Mouse (Mus musculus) liver, postnatal 0 days (tissue): Measurements from ENCODE around the gene Tspo2. TPM values are rescaled to one million over a fixed set of nuclear protein-coding genes. Genes with fewer than 3 reads are reported as not detected.

Experiments
- ATAC-seq: fragments of 200-750 bp; cut with Nextera tagmentation; 2 replicates; pipeline ENCODE4 v1.8.0; 2017; ENCODE audit warnings: mild to moderate bottlenecking, moderate library complexity
- DNase-seq: peaks from one replicate; pipeline ENCODE4 v3.0.0-alpha.2; 2016
- H3K27ac ChIP-seq: fragments of 300-500 bp; sonication (generic); 2 replicates; pipeline ENCODE4 v1.5.1; 2014; ENCODE audit warnings: antibody characterized with exemption, moderate library complexity, mild to moderate bottlenecking, low read depth
- H3K27me3 ChIP-seq: fragments of 300-500 bp; sonication (generic); 2 replicates; pipeline ENCODE4 v1.6.1; 2014; ENCODE audit warnings: low read length, control low read depth, mixed read lengths; ENCODE audit not compliant: insufficient read depth
- H3K36me3 ChIP-seq: fragments of 300-500 bp; sonication (generic); replicated peaks from 2 replicates; pipeline ENCODE4 v1.6.1; 2014; ENCODE audit warnings: mild to moderate bottlenecking, control low read depth, low read length, moderate library complexity, mixed read lengths; ENCODE audit not compliant: insufficient read depth
- H3K4me1 ChIP-seq: fragments of 300-500 bp; sonication (generic); 2 replicates; pipeline ENCODE4 v1.6.1; 2014; ENCODE audit warnings: antibody characterized with exemption, mild to moderate bottlenecking, control low read depth; ENCODE audit not compliant: insufficient read depth
- H3K4me2 ChIP-seq: fragments of 300-500 bp; sonication (generic); 2 replicates; pipeline ENCODE4 v1.6.1; 2014; ENCODE audit warnings: low read depth, mild to moderate bottlenecking, low read length, moderate library complexity, mixed read lengths
- H3K4me3 ChIP-seq: fragments of 300-500 bp; sonication (generic); 2 replicates; pipeline ENCODE4 v1.5.1; 2014; ENCODE audit warnings: low read depth, low read length
- H3K9ac ChIP-seq: fragments of 300-500 bp; sonication (generic); replicated peaks from 2 replicates; pipeline ENCODE4 v1.6.1; 2014; ENCODE audit warnings: mild to moderate bottlenecking, moderate library complexity
- H3K9me3 ChIP-seq: fragments of 300-500 bp; sonication (generic); 2 replicates; pipeline ENCODE4 v1.6.1; 2016; ENCODE audit warnings: mild to moderate bottlenecking, control low read depth, low read length, mixed read lengths
- CTCF ChIP-seq: sonication (generic); IDR thresholded peaks from 2 replicates; pipeline ENCODE4 v1.5.1; 2016; ENCODE audit warnings: antibody characterized with exemption, low read depth
- EP300 ChIP-seq: IDR thresholded peaks from 2 replicates; pipeline ENCODE4 v1.6.1; 2016; ENCODE audit warnings: antibody characterized with exemption, low read depth, mild to moderate bottlenecking
- WGBS: fragments of 180-500 bp; shearing (Covaris S2); extraction: QIAGEN DNeasy Blood & Tissue Kit; methylation state at CpG from one replicate; pipeline ENCODE4 v1.1.7; 2014; ENCODE audit not compliant: insufficient replicate concordance; 5-methylcytosine and 5-hydroxymethylcytosine counted together
- polyA plus RNA-seq: library from polyadenylated mRNA; unstranded; fragments of >200 nt; fragmentation: Nextera tagmentation; extraction: Ambion mirVana; gene quantifications from 2 replicates; pipeline ENCODE4 v1.2.1, GENCODE M21; 2015

Gene Tspo2
- polyA plus RNA-seq, 1 experiment from 2014 or later, result 61.1 TPM

DNA sequence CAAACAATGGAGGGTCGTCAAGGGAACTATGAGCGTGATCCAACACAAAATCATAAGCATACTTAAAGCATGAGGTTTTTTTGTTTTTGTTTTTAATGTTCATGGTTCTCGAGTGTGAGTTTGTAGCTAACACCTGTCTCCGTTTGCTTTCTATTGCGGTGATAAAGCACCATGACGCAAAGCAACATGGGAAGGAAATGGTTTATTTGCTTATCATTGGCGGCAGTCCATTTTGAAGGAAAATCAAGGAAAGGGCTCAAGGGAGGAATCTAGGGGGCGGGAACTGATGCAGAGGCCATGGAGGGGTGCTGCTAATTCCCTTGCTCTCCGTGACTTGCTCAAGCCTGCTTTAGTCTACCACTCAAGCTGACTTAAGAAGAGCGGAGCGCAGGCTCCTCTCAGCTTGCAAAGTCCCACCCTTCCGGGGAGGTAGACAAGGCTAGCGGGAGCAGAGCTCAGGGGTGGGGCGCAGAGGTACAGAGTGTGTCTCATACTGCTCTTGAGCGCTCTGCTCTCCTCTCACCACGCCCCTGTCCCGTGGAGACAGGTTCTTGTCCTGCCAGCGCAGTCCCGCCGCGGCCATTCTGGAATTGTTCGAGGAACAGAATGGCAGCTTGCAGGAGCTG lies 15.6 kb upstream of the Tspo2 start:
- peaks cover 10% of the 10 kb centered on the region for H3K4me1 ChIP-seq
- TF ChIP-seq EP300 (no peak), CTCF (no peak)
- no peak overlapping the region for H3K27ac ChIP-seq
- peak; percentile 85 for ATAC-seq
- H3K9ac ChIP-seq, result peak overlapping the region; percentile 26
- H3K4me3 ChIP-seq, result peak overlapping the region; percentile 6
- H3K4me2 ChIP-seq, result peak overlapping the region; percentile 63
- WGBS, result 25% methylated on average over 22 of the region's 22 CpGs
- no peaks in the 10 kb centered on the region for H3K27me3 ChIP-seq
- DNase-seq, result peak; percentile 45
- H3K9me3 ChIP-seq, result no peaks in the 10 kb centered on the region
- no peaks in the 10 kb centered on the region for H3K36me3 ChIP-seq

DNA sequence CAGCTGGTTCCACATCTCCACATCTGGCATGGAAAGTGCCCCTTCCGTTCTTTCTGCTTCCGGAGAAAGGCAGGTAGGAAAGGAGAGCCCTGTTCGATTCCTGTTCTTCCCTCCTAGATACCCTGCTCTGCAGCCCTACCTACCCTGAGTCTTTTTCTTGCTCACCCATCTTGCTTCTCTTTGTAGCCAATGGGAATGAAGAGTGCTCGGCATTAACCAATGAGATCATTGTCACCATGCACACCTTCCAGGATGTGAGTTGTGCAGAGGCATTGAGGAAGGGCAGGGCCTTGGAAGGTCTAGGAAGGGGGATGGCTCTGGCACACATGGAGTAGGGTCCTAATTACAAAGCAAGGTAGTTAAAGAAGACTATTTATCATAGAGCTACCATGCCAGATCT lies 12.1 kb upstream of the Tspo2 start:
- Histone ChIP-seq H3K27me3 (no peaks in the 10 kb centered on the region), H3K36me3 (no peaks in the 10 kb centered on the region), H3K4me1 (peaks cover 10% of the 10 kb centered on the region), H3K9me3 (no peaks in the 10 kb centered on the region), H3K27ac (no peak overlapping the region), H3K4me3 (no peak overlapping the region), H3K9ac (no peak overlapping the region), H3K4me2 (no peak overlapping the region)
- DNase-seq, result no peak
- whole genome bisulfite sequencing, result 86% methylated on average over 4 of the region's 4 CpGs
- no peak for TF ChIP-seq EP300
- no peak for TF ChIP-seq CTCF
- no peak for ATAC-seq

DNA sequence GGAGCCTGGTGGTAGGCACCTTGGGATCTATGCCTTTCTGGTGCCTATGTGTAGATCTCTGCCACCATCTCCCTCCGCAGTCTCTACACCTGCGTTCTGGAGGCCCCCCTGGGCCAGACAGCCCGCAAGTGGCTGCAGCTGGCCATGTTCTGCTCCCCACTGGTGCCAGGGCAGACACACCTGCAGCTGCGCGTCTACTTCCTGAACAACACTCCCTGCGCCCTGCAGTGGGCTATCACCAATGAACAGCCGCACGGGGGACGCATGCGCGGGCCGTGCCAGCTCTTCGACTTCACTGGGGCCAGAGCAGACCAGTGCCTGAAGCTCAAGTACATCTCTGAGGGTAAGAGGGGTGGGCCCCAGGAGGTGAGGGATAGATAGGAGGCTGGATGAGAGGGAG lies 10.8 kb upstream of the Tspo2 start:
- Histone ChIP-seq H3K9ac (no peak overlapping the region), H3K9me3 (no peaks in the 10 kb centered on the region), H3K4me2 (no peak overlapping the region), H3K4me1 (peaks cover 11% of the 10 kb centered on the region), H3K27ac (no peak overlapping the region), H3K36me3 (no peaks in the 10 kb centered on the region), H3K27me3 (no peaks in the 10 kb centered on the region), H3K4me3 (no peak overlapping the region)
- TF ChIP-seq CTCF (no peak), EP300 (no peak)
- WGBS, result 81% methylated on average over 13 of the region's 13 CpGs
- ATAC-seq, result no peak
- no peak for DNase-seq

DNA sequence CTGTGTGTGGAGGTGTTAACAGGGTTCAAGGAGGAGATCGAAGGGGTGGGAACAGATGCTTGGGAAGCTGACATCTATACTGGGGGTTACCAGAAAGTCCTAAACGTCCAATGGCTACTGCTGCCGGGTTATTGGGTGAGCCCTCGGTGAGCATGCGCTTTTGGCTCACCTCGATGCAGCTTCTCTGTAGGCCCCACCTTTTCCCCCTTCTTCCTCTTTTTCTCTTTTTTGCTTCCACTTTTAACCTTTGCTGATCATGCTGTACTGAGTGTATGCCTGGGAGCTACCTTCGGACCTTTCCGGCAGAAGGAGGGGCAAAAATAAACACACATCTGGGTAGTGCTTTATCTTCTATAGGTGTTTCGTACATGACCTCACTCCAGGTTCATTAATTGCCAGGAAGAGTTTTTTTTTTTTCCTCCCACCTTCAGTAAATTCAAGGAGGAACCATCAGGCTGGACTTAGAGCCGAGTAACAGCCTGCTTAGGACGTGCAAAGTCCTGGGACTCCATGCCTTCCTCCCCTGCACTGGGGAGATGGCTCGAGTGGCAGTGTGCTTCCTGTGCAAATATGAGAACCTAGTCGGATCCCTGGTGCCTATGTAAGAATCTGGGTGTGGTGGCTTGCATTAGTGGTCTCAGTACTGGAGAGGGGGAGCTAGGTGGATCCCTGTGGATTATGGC lies 6.8 kb upstream of the Tspo2 start:
- no peaks in the 10 kb centered on the region for H3K36me3 ChIP-seq
- no peak overlapping the region for H3K9ac ChIP-seq
- DNase-seq (no peak), ATAC-seq (no peak)
- no peak overlapping the region for H3K4me2 ChIP-seq
- no peak overlapping the region for H3K27ac ChIP-seq
- 36% methylated on average over 13 of the region's 13 CpGs for WGBS
- no peak overlapping the region for H3K4me3 ChIP-seq
- TF ChIP-seq CTCF (no peak), EP300 (no peak)
- H3K9me3 ChIP-seq, result no peaks in the 10 kb centered on the region
- H3K27me3 ChIP-seq, result no peaks in the 10 kb centered on the region
- peaks cover 10% of the 10 kb centered on the region for H3K4me1 ChIP-seq

DNA sequence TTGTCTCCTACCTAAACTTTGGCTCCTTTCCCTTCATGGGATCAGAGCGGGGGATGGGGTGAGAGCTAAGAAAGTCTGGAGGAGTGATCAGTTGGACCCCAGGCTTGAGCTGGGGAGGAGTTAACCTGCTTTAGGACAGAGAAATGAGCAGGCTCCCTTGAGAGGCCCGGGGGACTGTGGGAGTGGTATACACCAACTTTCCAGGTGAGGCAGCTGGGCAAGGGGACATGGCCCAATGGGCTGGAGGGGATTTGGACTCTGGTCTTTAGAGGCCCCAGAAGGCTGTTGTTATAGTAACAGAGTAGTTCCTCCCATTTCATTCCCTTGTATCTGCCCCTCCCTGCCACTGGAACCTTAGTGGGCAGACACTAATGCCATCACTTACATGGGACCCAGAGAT lies 4.6 kb upstream of the Tspo2 start:
- H3K9ac ChIP-seq, result no peak overlapping the region
- 72% methylated on average over 2 of the region's 2 CpGs for WGBS
- no peak overlapping the region for H3K4me2 ChIP-seq

DNA sequence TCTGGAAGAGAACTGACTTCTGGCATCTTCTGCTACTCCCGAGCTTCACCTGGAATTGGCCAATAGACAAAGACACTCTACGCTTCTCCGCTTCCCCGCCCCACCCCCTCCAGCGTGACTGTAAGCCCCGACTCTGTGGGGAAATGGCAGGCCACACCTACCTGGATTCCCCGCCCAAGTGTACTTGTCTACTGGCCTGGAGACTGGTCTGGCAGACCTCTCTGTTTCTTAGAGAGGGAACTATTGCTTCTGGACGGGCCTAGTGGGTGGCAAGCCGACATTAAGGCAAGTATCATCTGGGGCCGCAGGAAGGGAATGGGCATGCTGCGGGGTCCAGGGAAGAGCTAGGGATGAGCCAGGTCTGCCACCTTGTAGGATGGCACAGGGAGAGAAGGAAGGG lies 3.4 kb upstream of the Tspo2 start, which contains the start of gene Unc5cl:
Unc5cl (plus strand) TSS at position 214 of the 400 bp plus-strand sequence.
- ATAC-seq (no peak), DNase-seq (peak; percentile 49)
- H3K9me3 ChIP-seq, result no peaks in the 10 kb centered on the region
- 53% methylated on average over 11 of the region's 11 CpGs for WGBS
- peak within 1 kb of the TSS; percentile 30; the same call in 1 of the 2 replicates for H3K9ac ChIP-seq
- H3K4me2 ChIP-seq, result peak within 1 kb of the TSS; percentile 44
- 0 out of 2 replicates have a peak within 1 kb of the TSS, but pooled peaks have one; percentile 7 for H3K4me3 ChIP-seq
- H3K27me3 ChIP-seq, result no peaks in the 10 kb centered on the region
- H3K36me3 ChIP-seq, result 0 out of 2 replicates have a peak, but pooled peaks cover 2% of the 10 kb centered on the region
- peaks cover 21% of the 10 kb centered on the region for H3K4me1 ChIP-seq
- H3K27ac ChIP-seq, result no peak within 1 kb of the TSS
- TF ChIP-seq EP300 (no peak), CTCF (no peak)

More for the DNA sequence above, 4.6 kb upstream of the Tspo2 start:
- Histone ChIP-seq H3K27ac (no peak overlapping the region), H3K27me3 (no peaks in the 10 kb centered on the region), H3K9me3 (no peaks in the 10 kb centered on the region), H3K36me3 (no peaks in the 10 kb centered on the region), H3K4me1 (peaks cover 21% of the 10 kb centered on the region), H3K4me3 (no peak overlapping the region)
- no peak for ATAC-seq
- TF ChIP-seq CTCF (no peak), EP300 (no peak)
- DNase-seq, result no peak
